Mouse (Mus musculus) limb, embryonic 11.5 days (tissue): ENCODE results near the gene Hs6st3. TPM values are rescaled to one million over a fixed set of nuclear protein-coding genes. Genes with fewer than 3 reads are reported as not detected.

Experiments
- ATAC-seq: fragments of 200-750 bp; cut with Nextera tagmentation; 2 replicates; pipeline ENCODE4 v1.8.0; 2017; ENCODE audit warnings: low read depth; ENCODE audit not compliant: insufficient number of reproducible peaks, low FRiP score, low TSS enrichment
- DNase-seq: peaks from one replicate; pipeline ENCODE4 v3.0.0-alpha.2; 2015; ENCODE audit warnings: low spot score
- H3K27ac ChIP-seq: fragments of 300-500 bp; sonication (generic); replicated peaks from 2 replicates; pipeline ENCODE4 v1.5.1; 2014; ENCODE audit warnings: low read depth, mild to moderate bottlenecking, low read length
- H3K27me3 ChIP-seq: fragments of 300-500 bp; sonication (generic); 2 replicates; pipeline ENCODE4 v1.6.1; 2014; ENCODE audit warnings: mild to moderate bottlenecking, low read length, mixed read lengths; ENCODE audit not compliant: control insufficient read depth, insufficient read depth
- H3K36me3 ChIP-seq: fragments of 300-500 bp; sonication (generic); 2 replicates; pipeline ENCODE4 v1.6.1; 2014; ENCODE audit warnings: mild to moderate bottlenecking, low read length, moderate library complexity, mixed read lengths; ENCODE audit not compliant: control insufficient read depth, insufficient read depth
- H3K4me1 ChIP-seq: fragments of 300-500 bp; sonication (generic); 2 replicates; pipeline ENCODE4 v1.6.1; 2014; ENCODE audit warnings: low read length, mixed read lengths; ENCODE audit not compliant: control insufficient read depth, insufficient read depth
- H3K4me2 ChIP-seq: fragments of 300-500 bp; sonication (generic); 2 replicates; pipeline ENCODE4 v1.6.1; 2014; ENCODE audit warnings: low read depth, mild to moderate bottlenecking, moderate library complexity; ENCODE audit not compliant: severe bottlenecking
- H3K4me3 ChIP-seq: fragments of 300-500 bp; sonication (generic); 2 replicates; pipeline ENCODE4 v1.5.1; 2014; ENCODE audit warnings: low read depth, low read length
- H3K9ac ChIP-seq: fragments of 300-500 bp; sonication (generic); 2 replicates; pipeline ENCODE4 v1.6.1; 2014; ENCODE audit warnings: mild to moderate bottlenecking, low read length
- H3K9me3 ChIP-seq: fragments of 300-500 bp; sonication (generic); 2 replicates; pipeline ENCODE4 v1.6.1; 2016; ENCODE audit warnings: low read length; ENCODE audit not compliant: control insufficient read depth
- WGBS: fragments of 180-500 bp; shearing (Covaris S2); extraction: QIAGEN DNeasy Blood & Tissue Kit; methylation state at CpG from one replicate; pipeline ENCODE4 v1.1.7; 2014; 5-methylcytosine and 5-hydroxymethylcytosine counted together
- polyA plus RNA-seq: library from polyadenylated mRNA; unstranded; fragments of >200 nt; fragmentation: Nextera tagmentation; extraction: Ambion mirVana; gene quantifications from 2 replicates; pipeline ENCODE4 v1.2.1, GENCODE M21; 2014

Hs6st3 gene
- polyA plus RNA-seq = 0.17 TPM in 1 of 2 replicates, not detected in the other

- H3K4me3 ChIP-seq = peak within 1 kb of the TSS; percentile 65
- H3K9me3 ChIP-seq = no peaks in the 10 kb centered on the region
- no peaks in the 10 kb centered on the region for H3K36me3 ChIP-seq
- H3K27me3 ChIP-seq = peaks cover 40% of the 10 kb centered on the region
- peak within 1 kb of the TSS; percentile 52 for H3K9ac ChIP-seq
- DNase-seq (peak; percentile 52), ATAC-seq (peak; percentile 32; the same call in 1 of the 2 replicates)
- peak within 1 kb of the TSS; percentile 97 for H3K4me2 ChIP-seq
- 0 out of 2 replicates have a peak, but pooled peaks cover 4% of the 10 kb centered on the region for H3K4me1 ChIP-seq
- H3K27ac ChIP-seq = no peak within 1 kb of the TSS
- under 1% methylated on average over 95 of the region's 100 CpGs for WGBS
These were observed at the start of gene Hs6st3 for GRCm38 (mm10) chr14:119137906-119138785. Gene Hs6st3 (plus strand): TSS chr14:119138341.

- Histone ChIP-seq H3K27ac (peak within 1 kb of the TSS; percentile 79), H3K36me3 (no peaks in the 10 kb centered on the region), H3K9ac (peak within 1 kb of the TSS; percentile 85), H3K4me3 (peak within 1 kb of the TSS; percentile 87), H3K27me3 (no peaks in the 10 kb centered on the region), H3K4me1 (0 out of 2 replicates have a peak, but pooled peaks cover 11% of the 10 kb centered on the region), H3K4me2 (peak within 1 kb of the TSS; percentile 63), H3K9me3 (no peaks in the 10 kb centered on the region)
- ATAC-seq (peak; percentile 94), DNase-seq (peak; percentile 92)
- under 1% methylated on average over 60 of the region's 72 CpGs for WGBS
These were observed 39.1 kb upstream of the Hs6st3 start, which contains the start of gene Uggt2 for GRCm38 (mm10) chr14:119098851-119099569. Gene Uggt2 (minus strand): TSS chr14:119099430.

- Histone ChIP-seq H3K4me1 (0 out of 2 replicates have a peak, but pooled peaks cover 11% of the 10 kb centered on the region), H3K27me3 (no peaks in the 10 kb centered on the region), H3K36me3 (no peaks in the 10 kb centered on the region), H3K4me3 (peak overlapping the region; percentile 87), H3K9me3 (no peaks in the 10 kb centered on the region), H3K4me2 (peak overlapping the region; percentile 63), H3K9ac (peak overlapping the region; percentile 85), H3K27ac (peak overlapping the region; percentile 79)
- 0% methylated on average over 13 of the region's 13 CpGs for WGBS
- DNase-seq = no peak
- ATAC-seq = peak; percentile 84
These were observed 38.6 kb upstream of the Hs6st3 start for GRCm38 (mm10) chr14:119099570-119099891.

- no peak overlapping the region for H3K4me3 ChIP-seq
- no peaks in the 10 kb centered on the region for H3K9me3 ChIP-seq
- no peaks in the 10 kb centered on the region for H3K4me1 ChIP-seq
- DNase-seq (no peak), ATAC-seq (no peak)
- 96% methylated on average over 8 of the region's 8 CpGs for WGBS
- H3K36me3 ChIP-seq = no peaks in the 10 kb centered on the region
- no peak overlapping the region for H3K27ac ChIP-seq
- no peak overlapping the region for H3K4me2 ChIP-seq
- no peaks in the 10 kb centered on the region for H3K27me3 ChIP-seq
- H3K9ac ChIP-seq = no peak overlapping the region
These were observed 30.6 kb upstream of the Hs6st3 start for GRCm38 (mm10) chr14:119107591-119107990.

GRCm38 (mm10) chr14:119108776-119109301 lies 29.3 kb upstream of the Hs6st3 start:
- ATAC-seq (no peak), DNase-seq (no peak)
- H3K4me3 ChIP-seq = no peak overlapping the region
- no peak overlapping the region for H3K4me2 ChIP-seq
- no peaks in the 10 kb centered on the region for H3K4me1 ChIP-seq
- WGBS = 82% methylated on average over 7 of the region's 7 CpGs
- no peaks in the 10 kb centered on the region for H3K36me3 ChIP-seq
- H3K9me3 ChIP-seq = no peaks in the 10 kb centered on the region
- H3K27me3 ChIP-seq = no peaks in the 10 kb centered on the region
- H3K27ac ChIP-seq = no peak overlapping the region
- no peak overlapping the region for H3K9ac ChIP-seq

DNA sequence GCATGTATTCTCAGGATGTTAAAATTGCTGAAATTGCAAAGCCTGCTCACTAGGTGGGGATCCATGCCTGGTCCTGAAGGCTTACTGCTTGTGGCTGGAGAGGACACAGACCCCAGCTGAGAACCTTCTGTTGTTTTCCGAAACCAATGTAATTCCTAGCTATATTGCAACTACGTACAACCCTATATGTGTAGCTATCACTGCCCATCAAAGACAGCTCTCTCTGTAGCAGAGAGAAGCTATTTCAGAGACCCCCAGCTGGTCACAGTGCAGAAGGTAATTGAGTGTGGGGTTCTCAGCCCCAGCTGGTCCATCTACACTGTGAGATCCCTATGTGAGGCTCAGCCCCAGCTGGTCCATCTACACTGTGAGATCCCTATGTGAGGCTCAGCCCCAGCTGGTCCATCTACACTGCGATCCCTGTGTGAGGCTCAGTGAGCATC lies 28.3 kb upstream of the Hs6st3 start:
- Histone ChIP-seq H3K9me3 (no peaks in the 10 kb centered on the region), H3K27me3 (no peaks in the 10 kb centered on the region), H3K9ac (no peak overlapping the region), H3K36me3 (no peaks in the 10 kb centered on the region), H3K27ac (no peak overlapping the region), H3K4me2 (no peak overlapping the region), H3K4me3 (no peak overlapping the region), H3K4me1 (no peaks in the 10 kb centered on the region)
- 88% methylated on average over 3 of the region's 3 CpGs for WGBS
- ATAC-seq (peak; percentile 62; the same call in 1 of the 2 replicates), DNase-seq (no peak)

GRCm38 (mm10) chr14:119112558-119112957 lies 25.6 kb upstream of the Hs6st3 start:
- H3K9me3 ChIP-seq = no peaks in the 10 kb centered on the region
- ATAC-seq (no peak), DNase-seq (no peak)
- H3K4me2 ChIP-seq = no peak overlapping the region
- no peak overlapping the region for H3K9ac ChIP-seq
- no peaks in the 10 kb centered on the region for H3K36me3 ChIP-seq
- 75% methylated on average over 6 of the region's 6 CpGs for WGBS
- no peak overlapping the region for H3K27ac ChIP-seq
- H3K4me3 ChIP-seq = no peak overlapping the region
- H3K27me3 ChIP-seq = no peaks in the 10 kb centered on the region
- H3K4me1 ChIP-seq = no peaks in the 10 kb centered on the region

DNA sequence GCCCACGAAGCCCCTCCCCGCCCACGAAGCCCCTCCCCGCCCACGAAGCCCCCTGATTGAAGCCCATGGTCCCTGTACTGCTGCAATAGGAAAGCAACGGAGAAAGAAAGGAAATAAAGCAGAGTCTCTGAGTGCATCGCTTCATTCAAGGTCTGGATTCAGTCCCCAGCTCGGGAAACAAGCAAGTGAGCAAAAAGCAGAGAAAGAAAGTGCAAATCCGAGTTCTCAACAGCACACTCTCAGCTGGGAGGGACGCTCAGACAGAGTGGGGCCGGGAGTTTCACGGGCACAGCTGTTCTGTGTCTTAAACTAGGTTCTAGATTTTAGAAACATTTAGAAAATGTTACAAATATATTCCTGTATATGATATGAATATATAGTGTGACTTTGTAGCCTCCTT lies 14.6 kb upstream of the Hs6st3 start:
- WGBS = 7% methylated on average over 12 of the region's 12 CpGs
- ATAC-seq (peak; percentile 14; the same call in 1 of the 2 replicates), DNase-seq (peak; percentile 32)
- Histone ChIP-seq H3K9me3 (no peaks in the 10 kb centered on the region), H3K9ac (no peak overlapping the region), H3K27ac (no peak overlapping the region), H3K27me3 (no peaks in the 10 kb centered on the region), H3K4me2 (peak overlapping the region; percentile 38), H3K4me1 (no peaks in the 10 kb centered on the region), H3K4me3 (peak overlapping the region; percentile 18; the same call in 1 of the 2 replicates), H3K36me3 (no peaks in the 10 kb centered on the region)
